Mouse (Mus musculus): ENCODE results near the gene Olfr1510.
A peak's percentile ranks its signal among the peaks of the same experiment; 100 is the strongest.
"Not testable (repeated sequence)": the region's sequence is repeated elsewhere in the genome, so short reads cannot be mapped to it uniquely, and the experiment has no call there.

Olfr1510 gene

GRCm38 (mm10) chr14:52414273-52414672 is at the start of gene Olfr1510:
Gene Olfr1510 (minus strand): TSS chr14:52414373.
- DNase-seq (ENCODE audit: low read depth, low spot score), result no peak

GRCm38 (mm10) chr14:52461928-52462327 is 47.8 kb upstream of the Olfr1510 start:
- DNase-seq (ENCODE audit: low read depth, low spot score), result no peak

- no peak for DNase-seq (ENCODE audit: low read depth, low spot score)
Measured at GRCm38 (mm10) chr14:52451138-52451537, 37.0 kb upstream of the Olfr1510 start.

- DNase-seq (ENCODE audit: low read depth, low spot score), result no peak
Measured at GRCm38 (mm10) chr14:52442690-52443089, 28.5 kb upstream of the Olfr1510 start, which contains the start of gene Olfr1509. Gene Olfr1509 (plus strand): TSS chr14:52442990.

DNA sequence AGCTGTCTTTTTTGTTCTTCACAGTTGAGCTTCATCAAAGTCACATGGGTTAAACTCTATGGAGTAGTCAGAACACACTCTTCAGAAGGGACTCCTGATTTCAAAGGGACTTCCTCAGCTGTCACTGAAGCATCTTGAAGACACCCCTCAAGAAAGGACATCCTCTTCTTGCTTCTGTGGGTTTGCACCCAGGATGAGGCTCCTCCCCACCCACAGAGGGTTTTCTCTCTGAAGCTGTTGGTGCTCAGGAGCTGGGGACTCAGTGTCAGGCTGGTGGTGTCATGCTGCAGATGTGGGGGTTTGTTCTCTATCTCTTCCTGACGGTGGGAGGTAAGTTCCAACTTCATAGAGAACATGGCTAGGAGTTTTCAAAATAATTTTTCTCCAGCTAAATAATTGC is 13.5 kb upstream of the Olfr1510 start:
- DNase-seq (ENCODE audit: low read depth, low spot score), result no peak

DNA sequence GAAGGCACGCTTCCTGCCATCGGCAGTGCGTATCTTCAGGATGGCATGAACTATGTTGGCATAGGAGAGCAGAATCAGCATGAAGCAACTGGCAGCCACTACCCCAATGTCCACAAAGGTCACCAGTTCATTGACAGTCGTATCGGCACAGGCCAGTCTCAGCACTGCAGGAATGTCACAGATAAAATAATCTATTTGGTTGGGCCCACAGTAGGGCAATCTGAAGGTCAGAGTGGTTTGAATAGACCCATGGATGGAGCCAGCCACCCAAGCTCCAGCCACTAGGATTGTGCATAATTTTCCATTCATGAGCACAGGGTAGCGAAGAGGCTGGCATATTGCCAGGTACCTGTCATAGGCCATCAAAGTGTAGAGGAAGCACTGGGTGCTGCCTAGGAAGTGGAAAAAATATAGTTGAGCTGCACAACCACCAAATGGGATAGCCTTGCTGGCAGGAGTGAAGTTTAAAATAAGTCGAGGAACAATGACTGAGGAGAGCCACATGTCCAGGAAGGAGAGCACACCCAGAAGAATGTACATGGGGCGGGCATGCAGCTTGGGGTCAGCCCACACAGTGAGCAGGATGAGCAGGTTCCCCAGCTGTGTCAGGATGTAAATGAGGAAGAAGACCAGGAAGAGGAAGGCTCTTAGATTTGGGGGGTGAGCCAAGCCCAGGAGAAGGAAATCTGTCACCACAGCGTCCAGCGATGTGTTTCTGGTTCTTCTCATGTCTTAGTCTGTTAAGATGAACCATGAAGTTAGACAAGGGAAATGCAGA is 3.8 kb downstream of the Olfr1510 start:
- not testable (repeated sequence) for DNase-seq (ENCODE audit: low read depth, low spot score)

DNA sequence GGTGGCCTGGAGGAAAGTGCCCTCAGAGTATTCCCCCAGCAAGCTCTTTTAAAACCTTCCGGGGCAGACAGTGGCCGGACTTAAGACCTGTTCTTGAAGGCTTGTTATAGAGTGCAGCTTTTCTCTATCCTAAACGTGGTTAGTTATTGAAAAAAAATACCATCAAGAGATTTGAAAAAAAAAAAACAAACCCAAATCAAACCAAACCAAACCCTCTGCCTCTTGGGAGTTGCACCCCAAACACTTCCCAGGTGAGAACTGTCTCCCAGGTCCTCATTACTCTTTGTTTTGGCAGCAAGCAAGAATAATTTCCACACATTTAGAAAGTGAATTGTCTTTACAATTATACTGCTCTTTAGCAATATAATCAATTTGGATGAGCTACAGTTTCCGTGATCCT is 16.9 kb downstream of the Olfr1510 start, which contains the start of gene Olfr1511:
TSS of gene Olfr1511 (minus strand) at position 101 of the 400 bp plus-strand sequence.
- no peak for DNase-seq (ENCODE audit: low read depth, low spot score)

GRCm38 (mm10) chr14:52390084-52390848 is 23.9 kb downstream of the Olfr1510 start:
- DNase-seq (ENCODE audit: low read depth, low spot score), result not testable (repeated sequence)

DNA sequence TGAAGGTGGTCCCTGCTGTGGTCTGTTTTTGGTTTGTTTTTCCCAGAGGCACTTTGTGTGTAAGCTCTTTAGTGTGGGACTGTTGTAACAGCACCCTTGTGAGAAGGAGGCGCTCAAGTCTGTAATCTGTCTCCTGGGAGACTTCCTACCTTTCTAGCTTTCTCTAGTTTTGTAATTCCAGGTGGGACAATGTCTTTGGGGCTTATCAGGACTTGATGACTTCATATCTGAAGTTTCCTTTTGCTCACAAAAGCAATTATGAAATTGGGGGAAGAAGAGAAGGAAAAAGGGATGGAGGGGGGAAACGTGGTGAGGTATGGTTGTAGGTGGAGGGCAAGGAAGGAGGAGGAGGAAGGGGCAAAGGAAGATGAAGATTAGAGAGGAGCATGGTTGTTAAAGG is 35.1 kb downstream of the Olfr1510 start, which contains the start of gene Olfr1512:
TSS of gene Olfr1512 (minus strand) at position 101 of the 400 bp plus-strand sequence.
- DNase-seq (ENCODE audit: low read depth, low spot score), result no peak

- DNase-seq (ENCODE audit: low read depth, low spot score), result peak; percentile 27
Measured at GRCm38 (mm10) chr14:52368741-52369140, 45.4 kb downstream of the Olfr1510 start.
